Mouse (Mus musculus) spleen, postnatal 4 days (tissue): Measurements from ENCODE around the gene Tspoap1.

Experiments
- DNase-seq, 2 experiments: peaks; one replicate each; pipeline ENCODE4 v3.0.0; 2022; ENCODE audit warnings: low spot score in 2 of 2

Gene Tspoap1

GRCm38 (mm10) chr11:87745632-87746555 is 14.4 kb upstream of the Tspoap1 start:
- no peak for DNase-seq

- no peak for DNase-seq
Measured at GRCm38 (mm10) chr11:87747312-87747711, 13.0 kb upstream of the Tspoap1 start.

GRCm38 (mm10) chr11:87747716-87748115 is 12.6 kb upstream of the Tspoap1 start:
- DNase-seq: no peak

GRCm38 (mm10) chr11:87748132-87749119 is 11.9 kb upstream of the Tspoap1 start:
- DNase-seq: peak; percentile 87 to 91

GRCm38 (mm10) chr11:87749192-87750042 is 10.9 kb upstream of the Tspoap1 start:
- peak; percentile 91 to 92 for DNase-seq

- DNase-seq: peak; percentile 73 to 84
Measured at GRCm38 (mm10) chr11:87750043-87750421, 10.3 kb upstream of the Tspoap1 start.

- DNase-seq: peak in 1 of 2 experiments; percentile 71
Measured at GRCm38 (mm10) chr11:87750521-87750920, 9.8 kb upstream of the Tspoap1 start.

GRCm38 (mm10) chr11:87751031-87751430 is 9.3 kb upstream of the Tspoap1 start:
- peak in 1 of 2 experiments; percentile 83 for DNase-seq

GRCm38 (mm10) chr11:87751491-87751966 is 8.8 kb upstream of the Tspoap1 start:
- DNase-seq: peak; percentile 74 to 83

- DNase-seq: peak in 1 of 2 experiments; percentile 65
Measured at GRCm38 (mm10) chr11:87752307-87752706, 8.0 kb upstream of the Tspoap1 start.

- peak; percentile 22 to 75 for DNase-seq
Measured at GRCm38 (mm10) chr11:87753255-87753654, 7.1 kb upstream of the Tspoap1 start.

GRCm38 (mm10) chr11:87753891-87754501 is 6.3 kb upstream of the Tspoap1 start:
- DNase-seq: peak; percentile 28 to 72

GRCm38 (mm10) chr11:87754603-87755002 is 5.7 kb upstream of the Tspoap1 start:
- peak; percentile 80 to 85 for DNase-seq

- DNase-seq: peak; percentile 95 to 96
Measured at GRCm38 (mm10) chr11:87755360-87756017, 4.9 kb upstream of the Tspoap1 start.

- peak; percentile 80 to 88 for DNase-seq
Measured at GRCm38 (mm10) chr11:87756251-87756820, 4.0 kb upstream of the Tspoap1 start.

- peak; percentile 52 to 81 for DNase-seq
Measured at GRCm38 (mm10) chr11:87757001-87757954, 3.1 kb upstream of the Tspoap1 start.

GRCm38 (mm10) chr11:87758161-87758911 is 2.0 kb upstream of the Tspoap1 start:
- DNase-seq: peak; percentile 52 to 74
